Mouse (Mus musculus) left cerebral cortex, adult 11 months (tissue): ENCODE measurements around the gene Gpatch1.

ENCODE experiments used
- DNase-seq: peaks from one replicate; pipeline ENCODE4 v3.0.0; 2022; ENCODE audit warnings: low spot score

The Gpatch1 gene

DNA sequence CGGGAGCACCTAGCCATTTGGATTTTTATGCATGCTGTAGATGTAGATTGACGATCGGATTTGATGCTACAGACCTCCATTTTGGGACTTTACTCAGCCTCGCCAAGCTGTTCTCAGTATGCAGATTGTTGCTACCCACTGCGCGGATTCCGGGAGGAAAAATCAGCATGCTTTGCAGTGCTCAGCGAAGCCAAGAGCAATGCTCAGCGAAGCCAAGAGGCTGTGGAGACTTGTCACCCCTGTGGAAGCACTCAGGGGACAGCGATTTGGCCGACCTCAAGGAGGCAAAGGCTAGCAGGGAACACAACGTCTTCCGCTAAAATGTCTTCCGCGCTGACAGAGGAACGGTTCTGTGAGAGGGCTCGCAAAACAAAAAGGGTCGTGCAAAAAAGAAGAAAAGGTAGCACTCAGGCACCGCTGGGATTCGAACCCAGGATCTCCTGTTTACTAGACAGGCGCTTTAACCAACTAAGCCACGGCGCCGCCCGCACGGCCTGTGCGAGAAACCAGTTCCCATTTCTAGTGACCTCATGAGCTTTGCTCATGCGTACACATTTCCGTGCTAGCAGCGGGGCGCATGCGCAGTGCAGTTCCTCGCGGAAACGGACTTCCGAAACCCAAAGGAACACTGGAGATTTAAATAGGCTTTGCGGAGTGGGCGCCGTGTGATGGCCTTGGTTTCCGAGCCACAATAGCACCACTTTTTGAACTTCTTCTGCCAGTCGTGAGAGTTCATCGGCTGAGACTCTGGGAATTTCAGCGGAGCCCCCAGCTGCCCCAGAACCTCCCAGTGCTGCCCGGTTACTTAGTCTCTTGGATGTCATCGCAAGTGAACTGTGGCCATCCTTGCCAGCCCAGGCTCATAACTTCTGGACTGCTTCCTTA, 83.6 kb downstream of the Gpatch1 start:
- peak; percentile 98 for DNase-seq

DNA sequence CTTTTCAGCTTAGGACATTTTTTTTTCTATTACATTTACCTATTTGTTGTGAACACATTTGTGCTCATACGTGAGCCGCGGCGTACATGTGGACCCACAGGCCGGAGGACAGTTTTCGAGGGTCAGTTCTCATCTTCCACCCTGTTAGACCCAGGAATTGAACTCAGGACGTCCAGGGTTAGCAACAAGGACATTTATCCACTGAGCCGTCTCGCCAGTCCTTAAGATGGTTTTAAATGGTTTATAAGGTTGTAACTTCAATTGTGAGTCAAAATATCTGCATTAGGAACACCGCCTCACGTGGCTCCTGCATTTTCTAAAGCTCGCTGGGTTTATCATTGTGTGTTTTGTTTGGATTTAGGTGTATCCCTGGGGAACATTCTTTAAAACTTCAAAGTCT, 84.4 kb downstream of the Gpatch1 start:
- no peak for DNase-seq

DNA sequence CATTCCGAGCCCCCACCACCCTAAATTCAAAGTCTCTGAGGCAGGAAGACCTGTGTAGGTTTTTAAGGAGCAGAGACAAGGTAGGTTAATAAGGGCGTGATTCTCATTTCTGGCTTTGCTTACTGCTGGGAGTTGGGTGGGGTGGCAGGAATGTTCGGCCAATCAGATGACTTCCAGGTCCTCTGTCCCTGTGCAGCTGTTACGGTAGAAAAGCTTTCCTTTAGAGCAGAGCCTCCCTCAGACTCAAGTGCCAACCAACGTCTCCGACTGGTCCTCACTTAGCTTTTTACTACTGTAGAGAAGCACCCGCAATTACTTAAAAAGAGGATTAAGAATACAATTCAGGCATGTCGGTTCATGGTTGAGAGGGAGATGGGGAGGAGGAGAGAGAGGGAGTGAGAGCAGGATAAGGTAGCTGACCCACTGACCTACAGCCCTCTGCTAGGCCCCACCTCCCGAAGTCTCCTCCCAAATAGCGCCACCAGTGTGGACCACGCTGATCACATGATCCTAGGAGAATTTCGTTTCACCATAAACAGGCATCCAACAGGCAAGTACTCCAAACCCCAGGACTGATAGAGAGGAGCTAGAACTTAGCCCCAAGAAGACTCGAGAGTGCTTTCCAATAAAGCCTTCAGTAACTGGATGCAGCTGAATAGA, 85.3 kb downstream of the Gpatch1 start:
- no peak for DNase-seq

DNA sequence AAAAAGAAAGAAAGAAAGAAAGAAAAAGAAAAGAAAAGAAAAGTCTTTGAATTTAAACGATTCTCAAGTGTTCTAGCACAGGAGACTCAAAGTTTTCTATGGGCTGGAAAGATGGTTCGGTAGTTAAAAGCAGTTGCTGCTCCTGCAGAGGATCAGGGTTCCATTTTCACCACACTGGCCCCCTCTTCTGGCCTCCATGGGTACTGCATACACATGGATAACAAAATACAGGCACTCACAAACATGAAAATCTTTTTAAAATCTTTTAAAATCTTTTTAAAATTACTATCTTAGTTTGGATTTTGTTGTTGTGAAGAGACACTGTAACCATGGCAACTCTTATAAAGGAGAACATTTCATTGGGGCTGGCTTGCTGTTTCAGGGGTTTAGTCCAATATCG, 87.9 kb downstream of the Gpatch1 start:
- no peak for DNase-seq
